Mouse (Mus musculus): ENCODE measurements at regions not wholly inside any gene's neighbourhood (a gene's known extent, or its start where the extent isn't known, plus 50 kb on each side); places are given as distances from the start of the nearest gene placed in this dataset.

DNA sequence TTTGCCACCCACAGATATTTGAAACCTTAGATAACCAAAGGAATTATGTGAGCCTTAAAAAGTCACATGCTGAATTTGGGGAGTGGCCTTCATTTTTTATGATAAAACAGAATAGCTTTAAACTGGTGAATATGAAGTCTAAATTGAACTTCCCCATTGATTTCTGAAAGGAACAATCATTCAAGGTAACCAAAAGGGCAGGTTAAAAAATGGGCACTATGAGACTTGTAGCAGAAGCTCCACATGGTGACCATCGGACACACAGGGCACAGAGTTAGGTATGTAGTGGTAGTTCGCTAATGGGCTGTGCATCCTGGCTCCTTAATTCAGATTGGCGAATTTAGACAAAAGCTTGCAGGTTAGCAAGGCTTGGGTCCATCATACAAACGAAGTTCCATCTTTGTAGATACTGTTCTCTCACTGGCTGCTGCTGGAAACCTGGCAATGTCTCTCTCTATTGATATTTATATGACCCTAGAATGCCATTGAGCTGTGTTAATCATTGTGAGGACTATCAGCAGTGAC is 213.9 kb downstream of the Mef2c start:
- TF ChIP-seq CTCF (conservative IDR thresholded peaks at IDR 0.05; ENCODE audit: insufficient read depth, insufficient read length, low read depth, low read length) (no peak), POLR2A (IDR thresholded peaks at IDR 0.05; ENCODE audit: low read depth, low read length) (no peak)
